Mouse (Mus musculus) liver, embryonic 12.5 days (tissue): ENCODE measurements around the gene Tbc1d16. TPM values are rescaled to one million over a fixed set of nuclear protein-coding genes. Genes with fewer than 3 reads are reported as not detected.

Experiments
- ATAC-seq: fragments of 200-750 bp; cut with Nextera tagmentation; 2 replicates; pipeline ENCODE4 v1.8.0; 2017; ENCODE audit warnings: moderate number of reproducible peaks, mild to moderate bottlenecking, moderate library complexity
- H3K27ac ChIP-seq: fragments of 300-500 bp; sonication (generic); 2 replicates; pipeline ENCODE4 v1.5.1; 2016; ENCODE audit warnings: mild to moderate bottlenecking
- H3K27me3 ChIP-seq: fragments of 300-500 bp; sonication (generic); replicated peaks from 2 replicates; pipeline ENCODE4 v1.6.1; 2016; ENCODE audit warnings: mild to moderate bottlenecking, moderate library complexity
- H3K36me3 ChIP-seq: fragments of 300-500 bp; sonication (generic); 2 replicates; pipeline ENCODE4 v1.6.1; 2016; ENCODE audit warnings: mild to moderate bottlenecking, moderate library complexity
- H3K4me1 ChIP-seq: fragments of 300-500 bp; sonication (generic); 2 replicates; pipeline ENCODE4 v1.6.1; 2016
- H3K4me2 ChIP-seq: fragments of 300-500 bp; sonication (generic); 2 replicates; pipeline ENCODE4 v1.6.1; 2016; ENCODE audit warnings: mild to moderate bottlenecking, moderate library complexity
- H3K4me3 ChIP-seq: fragments of 300-500 bp; sonication (generic); 2 replicates; pipeline ENCODE4 v1.5.1; 2016; ENCODE audit warnings: mild to moderate bottlenecking, moderate library complexity
- H3K9ac ChIP-seq: fragments of 300-500 bp; sonication (generic); 2 replicates; pipeline ENCODE4 v1.6.1; 2016; ENCODE audit warnings: mild to moderate bottlenecking, moderate library complexity
- H3K9me3 ChIP-seq: fragments of 300-500 bp; sonication (generic); replicated peaks from 2 replicates; pipeline ENCODE4 v1.6.1; 2016; ENCODE audit warnings: mild to moderate bottlenecking, moderate library complexity
- WGBS: fragments of 180-500 bp; shearing (Covaris S2); methylation state at CpG from one replicate; pipeline ENCODE4 v1.1.7; 2016; ENCODE audit not compliant: insufficient replicate concordance; 5-methylcytosine and 5-hydroxymethylcytosine counted together
- polyA plus RNA-seq: library from polyadenylated mRNA; unstranded; fragments of >200 nt; fragmentation: Nextera tagmentation; extraction: Ambion mirVana; gene quantifications from 2 replicates; pipeline ENCODE4 v1.2.1, GENCODE M21; 2016

Tbc1d16 gene
- polyA plus RNA-seq, 1 experiment from 2014 or later, result 1.8 TPM

DNA sequence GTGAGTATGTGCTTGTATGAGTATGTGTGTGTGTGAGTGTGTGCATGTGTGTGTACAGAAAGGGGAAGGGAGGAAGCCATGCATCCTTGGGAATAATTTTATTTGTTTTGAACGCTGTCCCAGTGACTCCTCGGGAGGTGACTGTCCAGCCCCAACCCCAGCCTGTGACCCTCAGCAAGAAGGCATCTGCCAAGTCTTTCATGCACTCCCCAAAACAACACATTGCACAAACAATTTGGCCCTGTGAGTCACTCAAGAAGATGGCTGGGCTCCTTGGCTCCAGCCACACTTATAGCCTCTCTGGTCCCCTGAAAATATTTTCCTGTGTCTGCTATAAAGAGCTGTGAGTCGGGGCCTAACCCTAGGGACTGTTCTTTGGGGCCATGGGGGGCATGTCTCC lies 41.9 kb downstream of the Tbc1d16 start:
- Histone ChIP-seq H3K27me3 (0 out of 2 replicates have a peak, but pooled peaks cover under 1% of the 10 kb centered on the region), H3K36me3 (no peaks in the 10 kb centered on the region), H3K27ac (no peak overlapping the region), H3K4me3 (no peak overlapping the region), H3K9ac (no peak overlapping the region), H3K9me3 (no peaks in the 10 kb centered on the region), H3K4me2 (no peak overlapping the region), H3K4me1 (peaks cover 13% of the 10 kb centered on the region; the same call in 1 of the 2 replicates)
- no peak for ATAC-seq
- WGBS, result 70% methylated on average over 3 of the region's 3 CpGs

DNA sequence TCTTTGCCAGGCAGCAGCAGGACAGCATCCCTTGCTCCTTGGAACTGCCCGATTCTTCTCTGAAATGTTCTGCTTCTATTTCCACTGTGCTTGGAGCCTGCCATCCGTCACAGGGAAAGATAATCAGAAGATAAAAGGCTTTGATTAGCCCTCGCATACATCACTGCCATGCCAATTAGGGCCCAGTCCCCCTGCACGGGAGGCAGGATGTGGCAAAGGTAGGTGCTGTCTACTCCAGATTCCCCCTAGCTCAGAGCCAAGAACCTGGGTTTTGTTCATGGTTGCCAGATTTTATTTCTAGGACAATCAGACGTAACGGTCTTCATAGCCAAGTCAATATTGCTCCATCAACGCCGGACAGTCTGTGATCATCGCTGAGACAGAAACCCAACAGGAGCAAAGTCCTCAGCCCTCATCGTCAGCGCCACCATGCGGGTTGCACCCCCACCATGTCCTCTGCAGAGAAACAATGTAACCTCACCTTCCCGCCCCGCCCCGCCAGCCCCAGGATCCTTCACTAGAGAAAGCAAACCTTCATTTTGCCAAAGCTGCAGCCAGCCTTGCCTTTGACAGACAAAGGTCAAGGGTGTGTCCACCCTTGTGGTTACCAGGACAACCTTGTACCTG lies 44.5 kb downstream of the Tbc1d16 start:
- Histone ChIP-seq H3K4me1 (peaks cover 10% of the 10 kb centered on the region; the same call in 1 of the 2 replicates), H3K9ac (no peak overlapping the region), H3K4me3 (no peak overlapping the region), H3K9me3 (no peaks in the 10 kb centered on the region), H3K4me2 (no peak overlapping the region), H3K27me3 (no peaks in the 10 kb centered on the region), H3K27ac (no peak overlapping the region), H3K36me3 (no peaks in the 10 kb centered on the region)
- 70% methylated on average over 15 of the region's 15 CpGs for WGBS
- ATAC-seq, result no peak

DNA sequence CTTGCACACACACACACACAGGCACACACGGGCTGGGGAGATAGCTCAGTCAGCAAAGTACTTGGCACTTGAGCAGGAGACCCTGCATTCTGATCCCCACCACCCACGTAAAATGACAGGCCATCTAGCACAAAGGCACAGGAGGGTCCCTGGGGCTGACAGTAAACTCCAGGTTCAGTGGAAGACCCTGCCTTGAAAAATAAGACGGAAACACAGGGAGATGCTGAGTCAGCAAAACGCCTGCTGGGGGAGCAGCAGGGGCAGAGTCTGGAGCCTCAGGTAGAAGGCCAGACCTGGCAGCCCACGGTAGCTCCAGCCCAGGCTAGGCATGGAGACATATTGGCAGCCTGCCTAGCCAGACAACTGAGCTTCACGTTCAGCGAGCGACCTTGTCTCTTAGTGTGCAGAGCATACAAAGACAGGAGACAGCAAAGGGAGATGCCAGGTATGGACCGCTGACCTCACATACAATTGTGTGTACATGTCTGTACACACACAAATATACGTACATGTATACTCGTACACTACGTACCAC lies 46.4 kb downstream of the Tbc1d16 start:
- Histone ChIP-seq H3K36me3 (no peaks in the 10 kb centered on the region), H3K9ac (no peak overlapping the region), H3K27me3 (no peaks in the 10 kb centered on the region), H3K27ac (no peak overlapping the region), H3K9me3 (no peaks in the 10 kb centered on the region), H3K4me3 (no peak overlapping the region), H3K4me1 (peaks cover 7% of the 10 kb centered on the region; the same call in 1 of the 2 replicates), H3K4me2 (no peak overlapping the region)
- WGBS, result 75% methylated on average over 12 of the region's 12 CpGs
- ATAC-seq, result no peak

DNA sequence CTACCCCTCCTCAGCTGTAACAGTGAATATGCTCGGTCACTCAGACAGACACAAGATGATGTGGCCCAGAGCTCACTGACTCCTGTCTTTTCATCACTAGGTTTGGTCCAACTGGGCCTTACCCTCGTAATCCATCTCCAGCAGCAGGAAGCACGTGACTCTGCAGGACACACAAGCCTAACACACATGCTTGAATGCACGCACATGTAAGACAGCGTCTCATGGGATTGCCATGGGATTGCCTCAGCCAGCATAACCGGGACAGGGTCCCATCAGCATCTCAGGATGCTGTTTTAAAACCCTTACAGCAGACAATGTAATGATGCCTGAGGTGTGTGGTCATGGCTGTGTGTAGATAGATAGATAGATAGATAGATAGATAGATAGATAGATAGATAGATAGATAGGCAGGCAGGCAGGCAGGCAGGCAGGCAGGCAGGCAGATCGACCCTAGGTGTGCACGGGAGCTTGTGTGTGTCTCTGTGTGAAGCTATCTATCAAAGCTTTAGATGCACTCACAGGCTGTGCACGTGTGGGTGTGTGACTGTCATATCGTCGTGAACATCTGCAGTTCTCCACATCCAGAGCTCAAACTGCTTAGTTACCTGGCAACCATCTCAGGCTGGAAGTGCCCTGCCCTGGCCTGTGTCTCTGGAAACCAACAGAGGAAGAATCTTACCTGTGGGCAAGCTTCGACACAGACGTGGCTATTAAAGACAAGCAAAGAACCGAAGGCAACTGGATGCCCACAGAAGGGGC lies 47.3 kb downstream of the Tbc1d16 start:
- H3K4me2 ChIP-seq, result no peak overlapping the region
- no peak overlapping the region for H3K4me3 ChIP-seq
- 73% methylated on average over 14 of the region's 14 CpGs for WGBS
- no peaks in the 10 kb centered on the region for H3K9me3 ChIP-seq
- no peaks in the 10 kb centered on the region for H3K27me3 ChIP-seq
- ATAC-seq, result no peak
- H3K36me3 ChIP-seq, result no peaks in the 10 kb centered on the region
- no peak overlapping the region for H3K27ac ChIP-seq
- H3K4me1 ChIP-seq, result peaks cover 7% of the 10 kb centered on the region; the same call in 1 of the 2 replicates
- H3K9ac ChIP-seq, result no peak overlapping the region

DNA sequence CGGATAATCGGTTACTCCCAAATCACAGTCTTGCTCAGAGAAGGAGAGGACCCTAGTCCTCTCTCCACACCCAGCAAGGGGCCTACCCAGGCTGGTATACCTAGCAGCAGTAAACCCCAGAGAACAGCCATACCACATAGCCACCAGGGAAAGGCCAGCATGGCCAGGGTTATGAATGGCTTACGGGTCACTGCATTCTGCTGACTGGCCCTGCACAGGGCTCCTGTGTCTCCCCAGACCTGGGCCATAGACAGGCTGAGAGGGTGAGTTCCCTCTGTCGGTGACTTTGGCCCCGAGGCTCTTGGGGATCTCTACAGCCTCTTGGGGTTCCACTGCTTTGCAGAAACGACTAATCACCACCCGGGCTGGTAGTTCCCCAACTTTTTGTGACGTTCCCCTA lies 50.0 kb downstream of the Tbc1d16 start:
- no peak for ATAC-seq
- H3K9me3 ChIP-seq, result no peaks in the 10 kb centered on the region
- no peaks in the 10 kb centered on the region for H3K27me3 ChIP-seq
- no peaks in the 10 kb centered on the region for H3K36me3 ChIP-seq
- no peaks in the 10 kb centered on the region for H3K4me1 ChIP-seq
- H3K4me3 ChIP-seq, result no peak overlapping the region
- no peak overlapping the region for H3K4me2 ChIP-seq
- WGBS, result 71% methylated on average over 8 of the region's 8 CpGs
- H3K9ac ChIP-seq, result no peak overlapping the region
- no peak overlapping the region for H3K27ac ChIP-seq

DNA sequence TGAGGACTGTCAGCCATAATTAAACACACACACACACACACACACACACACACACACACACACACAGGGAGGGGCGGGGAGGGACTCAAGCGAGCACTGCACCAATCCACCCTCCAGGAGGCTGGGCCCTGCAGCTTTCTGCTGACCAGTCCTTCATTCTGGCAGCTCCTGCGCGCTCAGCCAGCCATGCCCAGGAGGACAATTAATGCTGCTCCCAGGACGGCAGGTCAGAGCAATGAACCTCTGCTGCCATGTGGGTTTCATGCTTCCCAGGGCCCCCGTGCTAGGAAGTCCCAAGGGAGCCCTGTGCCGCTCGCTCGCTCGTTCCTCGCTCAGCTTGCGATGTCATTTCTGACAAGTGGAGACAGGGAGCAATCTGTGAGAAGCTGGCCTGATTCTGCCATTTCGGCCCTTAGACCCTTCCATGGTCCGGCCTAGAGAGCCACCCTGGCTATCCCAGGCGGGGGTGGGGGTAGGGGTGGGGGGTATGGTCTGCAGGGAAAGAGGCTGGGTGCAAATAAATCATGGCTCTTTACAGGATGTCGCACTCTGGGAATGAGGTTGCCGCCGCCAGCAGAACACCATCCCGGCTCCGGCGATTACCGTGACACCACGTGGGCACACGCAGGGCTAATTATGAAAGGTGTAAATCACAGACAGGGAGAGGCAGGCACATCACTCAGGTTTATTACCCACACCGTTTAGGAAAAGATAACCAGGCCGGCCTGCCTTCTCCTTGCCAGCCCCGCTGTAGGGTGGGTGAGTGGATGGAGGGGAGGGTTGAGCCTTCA lies 51.7 kb downstream of the Tbc1d16 start:
- Histone ChIP-seq H3K9ac (no peak overlapping the region), H3K4me1 (no peaks in the 10 kb centered on the region), H3K36me3 (no peaks in the 10 kb centered on the region), H3K4me3 (no peak overlapping the region), H3K4me2 (no peak overlapping the region), H3K9me3 (no peaks in the 10 kb centered on the region), H3K27ac (no peak overlapping the region), H3K27me3 (no peaks in the 10 kb centered on the region)
- WGBS, result 83% methylated on average over 27 of the region's 27 CpGs
- no peak for ATAC-seq

DNA sequence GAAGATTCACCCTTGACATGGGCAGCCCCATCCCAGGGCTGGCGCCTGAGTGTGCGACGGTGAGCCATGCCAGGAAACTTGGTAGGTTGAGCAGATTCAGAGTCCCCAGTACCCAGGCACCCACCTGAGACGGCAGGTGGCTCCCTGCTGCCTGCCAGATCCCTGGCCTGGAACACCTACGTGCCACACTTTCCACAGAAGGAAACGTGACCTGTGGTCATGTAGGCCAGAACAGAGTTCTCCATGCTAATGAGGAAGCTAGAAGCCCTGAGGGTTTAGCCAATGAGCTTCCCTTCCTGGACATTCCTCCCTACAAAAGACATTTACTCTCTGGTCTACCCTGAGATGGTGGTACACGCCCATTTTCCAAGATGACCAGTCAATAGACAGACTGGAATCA lies 56.7 kb downstream of the Tbc1d16 start:
- no peak for ATAC-seq
- Histone ChIP-seq H3K9me3 (no peaks in the 10 kb centered on the region), H3K4me1 (no peaks in the 10 kb centered on the region), H3K27me3 (no peaks in the 10 kb centered on the region), H3K36me3 (no peaks in the 10 kb centered on the region), H3K27ac (no peak overlapping the region), H3K4me2 (no peak overlapping the region), H3K4me3 (no peak overlapping the region), H3K9ac (no peak overlapping the region)
- 72% methylated on average over 7 of the region's 7 CpGs for WGBS

DNA sequence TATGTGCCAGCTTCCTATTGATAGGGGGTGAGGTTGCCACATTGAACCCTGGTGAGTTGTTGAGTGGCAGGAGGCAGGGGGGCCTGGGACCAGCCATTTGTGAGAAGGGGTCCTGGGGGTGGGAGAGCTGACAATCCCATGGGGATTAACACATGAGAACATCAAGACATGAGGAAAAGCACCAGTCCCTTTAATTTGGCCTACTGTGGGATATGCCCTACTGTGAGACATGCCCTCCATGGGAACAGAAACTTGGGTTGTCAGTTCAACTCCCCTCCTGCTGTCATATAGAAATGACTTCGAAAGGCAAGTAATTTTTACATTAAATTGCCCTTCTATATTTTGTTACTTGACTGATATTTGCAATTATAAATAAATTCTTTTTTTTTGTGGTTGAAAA lies 59.4 kb downstream of the Tbc1d16 start:
- no peaks in the 10 kb centered on the region for H3K36me3 ChIP-seq
- no peak overlapping the region for H3K9ac ChIP-seq
- no peak for ATAC-seq
- 39% methylated on average over 1 of the region's 1 CpGs for WGBS
- H3K4me3 ChIP-seq, result no peak overlapping the region
- no peaks in the 10 kb centered on the region for H3K27me3 ChIP-seq
- no peak overlapping the region for H3K27ac ChIP-seq
- no peak overlapping the region for H3K4me2 ChIP-seq
- H3K9me3 ChIP-seq, result no peaks in the 10 kb centered on the region
- H3K4me1 ChIP-seq, result no peaks in the 10 kb centered on the region

DNA sequence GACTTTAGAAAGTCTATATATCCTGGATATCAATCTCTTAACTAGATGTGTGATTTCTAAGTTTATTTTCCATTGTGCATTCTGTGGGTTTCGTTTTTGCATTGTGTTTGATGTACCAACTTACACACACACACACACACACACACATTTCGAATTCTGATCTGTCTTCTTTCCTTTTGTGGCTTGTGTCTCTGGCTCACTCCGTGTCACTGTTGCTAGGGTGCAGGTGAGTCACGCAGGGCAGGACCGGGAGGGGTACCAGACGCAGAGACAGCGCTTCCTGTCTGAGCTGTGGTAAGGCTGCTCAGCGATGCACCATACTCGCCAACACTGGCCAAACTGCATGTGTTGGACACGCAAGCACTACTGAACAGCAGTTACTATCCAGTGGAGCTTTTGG lies 62.3 kb downstream of the Tbc1d16 start:
- Histone ChIP-seq H3K4me3 (no peak overlapping the region), H3K27ac (no peak overlapping the region), H3K4me2 (no peak overlapping the region), H3K36me3 (no peaks in the 10 kb centered on the region), H3K4me1 (no peaks in the 10 kb centered on the region), H3K9ac (no peak overlapping the region), H3K9me3 (no peaks in the 10 kb centered on the region), H3K27me3 (no peaks in the 10 kb centered on the region)
- WGBS, result 58% methylated on average over 10 of the region's 10 CpGs
- ATAC-seq, result no peak

DNA sequence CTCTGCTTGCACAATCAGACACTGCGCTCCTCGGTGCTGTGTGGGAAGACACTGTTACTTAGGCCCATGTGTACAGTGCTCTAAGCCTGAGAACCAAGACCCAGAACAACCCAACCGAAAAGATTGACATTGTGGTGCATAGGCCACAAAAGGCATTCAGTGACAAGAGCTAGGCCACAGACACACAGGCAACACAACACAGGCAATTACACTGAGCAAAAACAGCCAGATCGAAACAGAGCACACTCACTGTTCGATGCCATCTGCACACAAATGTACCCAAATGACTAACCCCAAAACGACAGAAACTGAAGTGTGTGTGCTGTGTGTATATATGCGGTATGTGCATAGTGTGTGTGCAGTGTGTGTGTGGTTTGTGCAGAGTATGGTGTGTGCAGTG lies 63.9 kb downstream of the Tbc1d16 start:
- no peaks in the 10 kb centered on the region for H3K4me1 ChIP-seq
- WGBS, result 78% methylated on average over 7 of the region's 7 CpGs
- no peak for ATAC-seq

DNA sequence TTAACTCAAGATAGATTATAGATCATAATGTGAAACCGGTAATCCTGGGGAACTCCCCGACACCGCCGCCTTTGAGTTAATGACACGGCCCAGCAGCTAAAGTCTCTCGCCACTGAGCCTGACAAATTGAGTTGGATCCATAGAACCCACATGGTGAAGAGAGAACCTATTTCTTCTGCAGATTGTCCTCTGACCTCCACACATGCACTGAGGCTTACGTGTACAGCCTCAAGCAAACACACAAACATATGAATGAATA lies 64.6 kb downstream of the Tbc1d16 start:
- Histone ChIP-seq H3K36me3 (no peaks in the 10 kb centered on the region), H3K9me3 (no peaks in the 10 kb centered on the region), H3K27me3 (peaks cover 2% of the 10 kb centered on the region; the same call in 1 of the 2 replicates), H3K4me1 (no peaks in the 10 kb centered on the region), H3K27ac (no peak overlapping the region), H3K9ac (no peak overlapping the region), H3K4me2 (no peak overlapping the region), H3K4me3 (no peak overlapping the region)
- WGBS, result 80% methylated on average over 7 of the region's 7 CpGs
- ATAC-seq, result no peak

More for the DNA sequence above, 63.9 kb downstream of the Tbc1d16 start:
- no peaks in the 10 kb centered on the region for H3K9me3 ChIP-seq
- no peak overlapping the region for H3K9ac ChIP-seq
- no peaks in the 10 kb centered on the region for H3K27me3 ChIP-seq
- H3K36me3 ChIP-seq, result no peaks in the 10 kb centered on the region
- no peak overlapping the region for H3K4me3 ChIP-seq
- H3K27ac ChIP-seq, result no peak overlapping the region
- H3K4me2 ChIP-seq, result no peak overlapping the region
